Mouse (Mus musculus): ENCODE measurements around the gene Gm42420.

Gm42420 gene

DNA sequence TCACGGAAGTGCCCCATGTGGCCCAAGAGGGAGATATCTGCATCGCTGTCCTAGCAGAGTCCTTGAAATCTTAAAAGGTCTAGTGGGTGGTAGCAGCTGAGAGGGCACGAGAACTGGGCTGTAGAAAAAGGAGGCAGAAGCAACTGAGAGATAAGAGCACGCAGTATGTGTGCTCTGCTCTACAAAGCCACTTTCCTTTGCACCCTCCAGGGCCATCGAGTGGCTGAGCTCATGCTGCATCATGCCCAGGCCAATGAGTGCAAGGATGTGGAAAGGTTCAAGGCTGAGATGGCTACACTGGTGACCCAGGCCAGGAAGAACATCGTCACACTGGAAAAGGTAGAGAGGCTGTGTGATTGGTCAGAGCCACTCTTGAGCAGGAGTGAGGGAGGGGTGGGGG is at the start of gene Gm42420:
Gene Gm42420, plus strand, starts transcription at position 237 of the 400 bp plus-strand sequence.
- DNase-seq (ENCODE audit: low spot score in 2 of 2) = no peak

DNA sequence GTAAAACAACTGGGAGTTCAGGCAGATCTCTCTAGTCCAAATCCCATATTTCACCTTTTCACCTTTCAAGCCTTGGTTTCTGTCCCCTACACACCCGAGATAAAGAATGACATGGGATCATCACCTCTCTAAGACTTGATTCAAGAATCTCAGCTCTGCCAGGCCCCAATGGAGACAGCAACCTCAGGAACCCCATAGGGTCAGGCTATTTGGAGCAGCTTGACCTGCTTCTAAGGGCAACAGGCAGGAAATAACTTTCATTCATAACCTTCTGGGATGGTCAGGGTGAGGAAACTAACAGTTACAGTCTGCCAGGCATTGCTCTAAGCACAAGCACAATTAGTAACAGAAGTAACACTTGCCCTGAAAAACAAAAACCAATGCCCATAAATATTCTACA is 48.9 kb upstream of the Gm42420 start:
- DNase-seq (ENCODE audit: low spot score in 2 of 2) = no peak

DNA sequence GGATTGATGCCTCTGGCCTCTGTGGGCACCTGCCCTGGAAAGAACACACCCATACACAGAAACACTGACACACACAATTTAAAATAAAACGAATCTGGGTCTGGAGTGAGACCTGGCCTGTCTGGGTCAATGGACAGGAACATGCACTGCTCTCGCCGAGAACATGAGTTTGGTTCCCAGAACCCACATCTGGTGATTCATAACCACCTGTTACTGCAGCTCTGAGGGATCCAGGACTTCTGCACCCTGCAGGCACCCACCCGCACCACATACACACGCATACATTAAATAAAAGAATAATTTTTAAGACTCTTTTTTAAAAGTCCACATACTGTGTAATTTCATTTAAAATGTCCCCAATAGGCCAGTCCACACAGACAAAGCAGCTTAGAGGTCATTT is 48.3 kb upstream of the Gm42420 start:
- no peak for DNase-seq (ENCODE audit: low spot score in 2 of 2)

DNA sequence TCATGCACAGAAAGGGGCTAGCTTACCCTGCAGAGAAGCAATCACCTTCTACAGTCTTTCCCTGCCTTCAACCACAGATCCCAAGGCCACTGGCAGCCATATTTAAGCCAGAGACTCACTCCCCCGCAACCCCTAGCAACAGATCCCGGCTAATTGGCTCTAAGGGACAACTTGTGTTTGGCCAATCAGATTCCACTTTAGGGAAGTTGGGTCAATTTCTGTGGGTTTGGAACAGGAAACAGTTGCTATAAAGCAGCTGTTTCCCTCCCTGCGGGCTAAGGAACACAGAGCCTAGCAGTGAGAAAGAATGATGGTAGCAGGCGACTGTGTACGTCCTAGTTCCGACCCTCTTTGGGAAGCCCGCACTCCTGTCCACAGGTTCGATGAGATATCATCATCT is 47.3 kb upstream of the Gm42420 start:
- no peak for DNase-seq (ENCODE audit: low spot score in 2 of 2)

DNA sequence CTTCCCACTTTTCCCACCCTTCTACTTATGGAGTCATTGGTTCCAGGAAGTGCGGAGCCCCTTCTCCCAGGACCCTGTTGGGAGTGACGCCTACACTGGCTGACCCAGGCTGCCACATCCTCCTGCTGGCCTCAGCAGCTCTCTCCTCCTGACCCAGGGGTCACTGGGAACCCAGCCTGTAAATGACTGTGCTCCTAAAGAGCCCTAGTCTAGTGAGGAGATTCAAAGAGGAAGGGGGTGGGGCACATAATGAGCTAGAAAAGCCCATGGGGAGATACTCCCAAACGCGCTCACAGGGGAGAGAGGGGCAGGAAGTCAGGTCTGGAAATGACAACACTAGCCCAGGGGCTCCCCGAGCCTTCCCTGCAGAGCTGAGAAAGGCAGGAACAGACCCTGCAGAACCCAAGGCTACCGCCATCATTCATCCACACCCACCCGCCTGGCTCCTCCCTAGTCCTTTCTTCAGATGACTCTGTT is 45.8 kb upstream of the Gm42420 start:
- DNase-seq (ENCODE audit: low spot score in 2 of 2) = no peak

DNA sequence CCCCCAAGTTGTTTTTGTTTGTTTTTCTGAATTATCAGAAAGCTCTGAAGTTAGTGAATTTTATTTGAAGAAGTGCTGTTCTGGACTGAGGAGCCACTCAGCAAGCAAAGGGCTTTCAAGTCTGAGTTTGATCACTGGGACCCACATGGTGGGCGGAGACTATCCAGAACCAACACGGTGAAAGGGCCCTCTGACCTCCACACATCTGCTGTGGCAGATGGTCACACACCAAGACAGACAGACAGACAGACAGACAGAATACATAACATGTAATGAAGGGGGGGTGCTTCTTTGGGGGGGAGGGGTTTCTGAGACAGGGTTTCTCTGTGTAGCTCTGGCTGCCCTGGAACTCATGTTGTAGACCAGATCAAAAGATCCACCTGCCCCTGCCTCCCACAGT is 45.0 kb upstream of the Gm42420 start:
- DNase-seq (ENCODE audit: low spot score in 2 of 2) = no peak

DNA sequence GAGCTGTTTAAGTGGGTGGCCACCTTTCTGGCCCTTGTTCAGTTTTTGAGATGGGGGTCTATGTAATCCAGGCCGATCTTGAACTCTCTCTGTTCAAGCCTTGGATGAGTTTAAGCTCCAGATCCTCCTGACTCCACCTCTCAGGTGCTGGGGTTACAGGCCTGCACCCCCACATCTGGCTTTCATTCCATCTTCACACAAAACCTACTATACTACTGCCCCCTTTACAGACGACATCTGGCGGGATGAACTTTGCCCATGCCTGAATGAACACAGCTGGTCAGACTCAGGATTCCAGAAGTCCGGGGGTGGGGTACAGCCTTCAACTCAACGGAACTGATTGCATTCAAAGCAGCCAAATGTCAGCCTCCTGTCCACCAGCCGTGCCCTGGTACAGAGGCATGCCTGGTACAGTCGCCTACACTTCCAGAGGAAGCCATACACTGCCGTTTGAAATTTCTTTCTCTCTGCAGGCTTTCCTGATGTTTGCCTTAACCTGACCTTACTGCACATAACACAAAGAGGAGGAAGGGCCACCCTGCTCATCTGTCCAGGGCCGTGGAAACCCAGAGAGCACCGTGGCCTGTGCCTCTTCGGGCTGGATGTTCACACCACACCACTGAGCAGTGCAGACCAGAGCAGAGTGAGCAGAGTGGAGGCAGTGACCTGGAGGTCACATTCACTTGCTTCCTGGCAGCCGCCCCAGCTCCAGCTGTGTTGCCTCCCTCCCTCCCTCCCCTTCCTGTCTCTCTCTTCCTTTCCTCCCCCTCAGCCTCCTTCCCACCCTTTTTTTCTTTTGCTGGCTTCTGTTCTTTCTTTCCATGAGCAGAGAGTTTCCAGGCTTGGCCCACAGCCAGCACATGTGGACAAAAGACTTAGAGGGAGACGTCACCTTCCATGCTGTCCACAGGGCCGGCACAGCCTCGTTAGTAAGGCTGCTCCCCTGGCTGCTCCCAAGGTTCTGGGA is 42.6 kb upstream of the Gm42420 start:
- no peak for DNase-seq (ENCODE audit: low spot score in 2 of 2)

DNA sequence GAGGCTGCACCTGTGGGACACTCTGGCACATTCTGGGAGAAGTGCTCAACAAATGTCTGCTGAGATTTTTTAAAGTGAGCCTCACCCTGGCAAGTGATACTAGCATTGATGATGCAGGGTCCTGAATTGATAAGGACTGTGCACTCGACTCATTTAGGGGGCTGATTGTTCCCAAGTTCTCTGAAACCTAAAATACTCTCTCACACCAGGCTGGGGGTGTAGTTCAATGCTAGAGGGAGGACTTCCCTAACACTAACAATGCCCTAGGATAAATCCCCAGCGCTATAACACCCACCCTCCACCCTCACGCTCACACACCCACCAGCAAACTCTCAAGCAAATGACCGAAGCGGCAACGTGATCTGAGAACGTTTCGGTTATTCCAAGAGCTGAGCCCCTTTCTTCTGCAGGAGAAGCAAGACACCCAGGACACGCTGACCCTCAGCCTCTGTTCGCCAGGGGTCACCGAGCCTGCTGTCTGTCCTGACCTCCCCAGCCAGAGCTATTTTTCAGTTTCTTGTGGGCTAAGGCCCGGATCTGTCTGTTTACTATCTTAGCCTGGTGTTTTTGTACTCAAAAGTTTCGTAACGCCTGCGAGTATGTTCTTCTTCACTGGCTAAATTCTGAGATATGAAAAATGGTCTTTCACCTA is 41.7 kb upstream of the Gm42420 start:
- DNase-seq (ENCODE audit: low spot score in 2 of 2) = no peak

DNA sequence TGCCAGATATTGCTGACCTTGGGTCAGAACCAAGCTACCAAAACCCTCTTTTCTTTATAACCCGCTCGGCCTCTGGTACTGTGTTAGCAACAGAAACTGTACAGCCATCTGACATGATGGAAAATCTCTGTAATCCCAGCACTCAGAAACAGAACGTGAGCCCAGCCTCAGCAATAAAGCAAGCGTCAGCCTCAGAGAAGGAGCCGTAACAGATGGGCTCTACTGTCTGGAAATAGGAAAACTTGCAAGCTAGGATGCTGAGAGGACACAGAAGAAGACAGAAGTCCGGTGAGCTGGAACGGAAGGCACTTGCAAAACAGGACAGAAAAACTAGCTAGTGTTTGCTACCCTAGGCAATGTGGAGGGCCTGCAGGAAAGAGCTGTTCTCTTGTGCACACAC is 40.1 kb upstream of the Gm42420 start:
- no peak for DNase-seq (ENCODE audit: low spot score in 2 of 2)

DNA sequence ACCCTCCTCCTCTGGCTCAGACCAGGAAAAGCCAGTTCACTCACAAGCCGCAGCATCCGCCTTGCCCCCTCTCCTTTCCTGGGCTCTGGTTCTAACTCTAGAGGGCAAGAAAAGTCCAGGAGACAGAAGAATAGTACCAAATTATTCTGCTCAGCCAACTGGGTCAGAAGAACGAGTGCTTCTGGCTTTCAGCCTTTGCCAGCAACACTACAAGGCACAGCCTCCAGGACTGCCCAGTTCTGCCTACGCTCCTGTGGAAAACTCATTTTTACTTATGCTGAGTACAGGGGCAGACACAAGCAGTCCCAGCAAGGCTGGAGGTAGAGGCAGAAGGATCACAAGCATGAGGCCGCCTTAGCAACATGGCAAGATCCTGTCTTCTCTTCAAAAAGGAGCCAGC is 37.5 kb upstream of the Gm42420 start:
- no peak for DNase-seq (ENCODE audit: low spot score in 2 of 2)

DNA sequence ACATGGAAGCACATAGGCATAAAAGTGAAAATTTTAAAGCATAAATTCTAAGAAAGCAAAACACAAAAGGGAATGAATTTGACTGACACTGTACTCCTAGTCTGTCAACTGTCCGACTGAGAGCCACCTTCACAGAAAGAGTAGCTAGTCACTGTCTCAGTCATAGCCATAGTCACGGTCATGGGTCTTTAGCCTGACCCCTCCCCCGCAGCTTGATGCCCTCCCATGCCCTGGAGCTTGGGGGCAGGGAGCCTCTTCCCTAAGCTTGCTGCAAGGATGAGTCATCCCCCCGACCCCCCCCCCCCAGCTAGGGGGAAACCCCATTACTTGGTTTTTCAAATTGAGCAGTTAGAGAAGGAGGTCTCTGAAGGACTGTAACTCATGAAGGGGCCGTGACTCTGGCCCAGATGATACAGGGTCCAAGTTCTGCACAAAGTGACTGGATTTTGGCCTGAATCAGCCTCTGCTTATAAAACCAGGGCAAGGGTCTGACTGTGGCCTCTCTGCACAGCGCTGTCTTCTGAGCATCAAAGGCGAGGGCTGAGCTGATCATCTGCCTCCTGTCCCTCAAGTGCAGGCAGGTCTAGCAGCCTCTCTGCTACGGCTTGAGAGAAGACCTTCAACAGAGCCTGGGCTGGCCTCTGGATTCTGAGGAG is 33.4 kb upstream of the Gm42420 start:
- DNase-seq (ENCODE audit: low spot score in 2 of 2) = no peak

DNA sequence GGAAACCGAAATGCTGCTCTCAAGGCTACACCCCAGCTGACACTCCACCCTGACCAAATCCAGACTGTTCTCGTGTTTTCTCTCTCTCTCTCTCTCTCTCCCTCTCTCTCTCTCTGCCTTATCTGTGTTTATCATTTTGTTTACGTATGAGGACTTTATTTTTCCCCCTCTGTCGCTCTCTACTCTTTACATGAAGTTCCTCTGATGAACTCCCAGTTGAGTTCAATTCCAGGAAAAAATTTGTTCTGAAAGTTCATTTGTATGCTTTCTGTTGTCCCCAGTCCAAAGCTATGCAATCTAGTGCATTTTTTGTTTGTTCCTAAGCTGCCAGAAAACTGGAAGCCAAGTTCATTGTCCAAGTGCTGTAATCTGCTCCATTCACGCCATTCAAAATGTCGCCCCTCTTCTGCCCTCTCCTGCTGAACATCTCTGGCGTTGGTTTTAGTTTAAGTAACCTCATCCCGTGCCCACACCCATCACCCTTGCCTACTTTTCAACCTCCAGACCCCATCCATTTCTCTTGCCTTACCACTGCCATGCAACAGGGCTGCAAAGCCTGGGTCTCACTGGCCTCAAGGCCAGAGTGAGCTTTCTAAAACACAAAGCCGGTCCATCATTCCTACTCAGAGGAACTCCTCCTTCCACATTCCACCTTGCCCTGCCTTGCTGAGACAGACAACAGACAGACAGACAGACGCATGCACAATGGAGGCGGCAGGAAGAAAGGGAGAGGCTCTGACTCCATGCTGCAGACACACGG is 30.5 kb upstream of the Gm42420 start:
- DNase-seq (ENCODE audit: low spot score in 2 of 2) = no peak

DNA sequence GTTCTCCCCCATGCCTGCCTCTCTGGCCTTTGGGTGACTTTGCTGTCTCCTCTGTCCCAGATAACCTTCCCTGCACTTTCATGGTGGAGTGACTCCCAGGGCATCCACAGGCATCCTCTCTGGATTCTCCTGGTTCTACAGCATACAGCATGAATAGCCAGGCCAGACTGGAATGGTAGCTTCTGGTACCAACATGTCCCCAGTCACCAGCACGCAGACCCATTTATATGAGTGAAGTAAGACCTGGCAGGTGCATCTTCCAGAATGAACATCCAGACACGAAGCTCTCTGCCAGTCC is 30.0 kb upstream of the Gm42420 start:
- DNase-seq (ENCODE audit: low spot score in 2 of 2) = no peak

DNA sequence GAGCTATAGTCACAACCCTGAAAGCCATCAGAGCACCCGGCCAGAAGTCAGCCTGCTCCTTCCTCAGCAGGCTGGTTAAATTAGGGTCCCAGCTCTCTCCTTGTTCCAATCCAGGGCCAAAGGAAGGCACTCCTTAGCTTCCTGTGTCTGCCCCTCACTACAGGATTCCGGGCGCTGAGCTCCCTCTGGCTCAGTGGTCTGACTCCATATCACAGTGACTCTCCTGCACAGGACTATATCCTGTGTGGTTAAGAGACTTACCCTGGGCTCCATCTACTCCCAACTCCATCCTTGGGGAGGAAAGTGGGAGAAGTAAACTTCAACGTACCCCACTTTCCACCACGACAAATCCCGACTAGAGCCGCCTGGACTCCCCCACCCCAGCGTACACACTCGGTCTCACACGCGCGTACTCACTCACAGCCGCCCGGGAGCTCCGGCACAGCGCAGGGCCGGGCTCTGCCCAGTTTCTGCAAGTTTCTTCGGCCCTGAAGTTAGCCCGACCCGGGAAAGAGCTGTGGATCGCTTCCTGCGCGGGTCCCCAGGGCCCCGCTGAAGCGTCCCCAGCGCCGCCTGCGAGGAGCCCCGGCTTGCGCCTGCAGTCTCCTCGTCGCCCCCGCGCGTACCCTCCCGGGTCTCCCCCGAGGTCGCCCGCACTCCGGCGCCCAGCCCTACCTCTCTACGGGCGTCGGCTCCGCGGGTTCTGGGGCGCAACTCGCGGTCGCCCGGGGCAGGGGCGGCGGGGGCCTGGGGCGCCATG is 28.5 kb upstream of the Gm42420 start:
- DNase-seq (ENCODE audit: low spot score in 2 of 2) = no peak

DNA sequence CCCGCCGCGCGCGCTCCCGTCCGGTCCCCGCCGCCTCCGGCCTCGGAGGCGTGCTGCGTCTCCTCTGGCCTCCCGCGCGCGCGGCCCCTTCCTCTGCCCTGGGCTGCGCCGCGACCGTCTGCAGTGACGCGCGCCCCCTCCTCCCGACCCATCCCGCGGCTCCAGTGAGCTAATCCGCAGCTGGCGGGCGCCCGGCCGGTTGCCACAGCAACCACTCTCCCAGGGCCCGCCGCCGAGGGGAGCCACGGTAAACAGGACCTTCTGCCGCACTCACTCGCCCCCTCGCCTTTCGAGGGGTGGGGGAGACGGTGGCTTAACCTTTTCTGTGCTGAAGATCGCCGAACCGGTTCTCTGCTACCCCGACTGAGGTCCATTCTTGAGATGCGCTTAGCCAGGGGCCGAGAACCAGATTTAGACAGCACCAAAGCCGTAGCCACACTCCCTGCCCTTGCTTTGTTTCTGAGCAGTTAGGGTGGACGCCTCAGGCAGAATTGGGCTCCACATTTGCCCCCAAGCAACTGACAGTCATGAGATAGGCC is 27.8 kb upstream of the Gm42420 start, which contains the start of gene Dennd2a:
Gene Dennd2a, minus strand, starts transcription at position 145 of the 539 bp plus-strand sequence.
- peak; percentile 77 to 83 for DNase-seq (ENCODE audit: low spot score in 2 of 2)

DNA sequence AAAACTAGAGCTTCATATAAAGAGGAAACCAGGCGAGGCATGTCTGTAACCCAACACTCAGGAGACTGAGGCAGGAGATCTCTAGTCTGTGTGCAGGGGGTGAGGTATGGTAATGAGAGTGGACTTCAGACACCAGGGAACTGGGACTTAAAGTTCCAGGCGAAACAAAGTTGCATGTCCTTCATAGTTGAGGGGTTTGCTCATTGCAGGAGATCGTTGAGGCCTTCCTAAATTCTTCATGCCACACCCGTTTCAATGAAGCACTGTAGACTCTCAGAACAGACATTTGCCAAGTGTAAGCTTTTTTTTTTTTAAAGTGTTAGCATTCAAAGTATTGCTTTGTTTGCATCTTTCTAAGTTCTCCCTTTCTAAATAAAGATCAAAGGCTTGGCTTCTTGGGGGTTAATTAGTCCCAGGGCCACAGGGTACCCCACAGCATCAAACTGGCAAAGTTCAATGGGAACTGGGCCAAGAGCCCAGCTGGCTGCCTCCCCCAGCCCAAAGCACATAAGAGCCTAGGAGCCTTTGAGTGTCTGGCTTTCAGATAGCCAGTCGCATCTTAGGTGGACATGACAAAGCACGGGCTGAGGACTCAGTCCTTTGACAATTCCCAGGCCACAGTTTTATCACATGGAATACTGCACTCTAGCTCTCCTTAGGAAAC is 26.1 kb upstream of the Gm42420 start:
- DNase-seq (ENCODE audit: low spot score in 2 of 2) = no peak

DNA sequence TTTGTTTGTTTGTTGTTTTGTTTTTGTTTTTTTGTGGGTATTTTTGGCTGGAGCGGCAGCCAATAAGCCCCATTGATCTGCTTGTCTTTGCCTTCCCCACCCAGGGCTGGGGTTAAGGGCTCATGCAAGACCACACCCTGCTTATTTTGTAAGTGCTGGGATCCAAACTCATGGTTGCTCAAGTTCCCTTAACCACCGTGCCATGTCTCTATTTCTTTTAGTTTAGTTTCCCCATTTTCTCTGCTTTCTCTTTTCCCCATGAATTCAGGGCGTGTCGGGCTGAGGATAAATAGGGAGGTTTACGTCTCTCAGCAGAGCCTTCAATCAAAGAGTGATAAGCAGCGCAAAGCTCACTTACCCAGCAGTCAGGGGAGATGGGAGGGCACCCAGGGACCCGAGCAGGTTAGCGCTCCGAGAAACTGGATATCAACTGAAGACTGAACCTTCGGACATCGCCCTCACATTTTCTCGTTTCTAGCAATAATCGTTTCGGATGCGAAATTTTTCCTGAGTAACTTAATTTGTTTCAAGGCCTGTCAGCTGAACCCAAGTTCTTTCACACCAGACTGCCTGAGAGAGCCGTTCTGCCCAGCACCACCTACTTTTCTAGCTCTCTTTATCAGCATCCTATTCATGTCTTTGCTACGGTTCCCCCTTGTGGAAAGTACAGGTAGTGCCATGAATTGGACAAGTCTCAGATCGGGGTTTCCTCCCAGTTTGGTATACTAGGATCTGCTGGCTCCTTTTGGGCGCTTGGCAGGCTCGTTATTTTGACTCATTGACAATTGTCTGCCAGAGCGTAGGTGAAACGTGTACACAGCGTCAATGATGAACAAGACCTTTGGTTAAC is 23.2 kb upstream of the Gm42420 start:
- DNase-seq (ENCODE audit: low spot score in 2 of 2) = peak; percentile 78 to 83

DNA sequence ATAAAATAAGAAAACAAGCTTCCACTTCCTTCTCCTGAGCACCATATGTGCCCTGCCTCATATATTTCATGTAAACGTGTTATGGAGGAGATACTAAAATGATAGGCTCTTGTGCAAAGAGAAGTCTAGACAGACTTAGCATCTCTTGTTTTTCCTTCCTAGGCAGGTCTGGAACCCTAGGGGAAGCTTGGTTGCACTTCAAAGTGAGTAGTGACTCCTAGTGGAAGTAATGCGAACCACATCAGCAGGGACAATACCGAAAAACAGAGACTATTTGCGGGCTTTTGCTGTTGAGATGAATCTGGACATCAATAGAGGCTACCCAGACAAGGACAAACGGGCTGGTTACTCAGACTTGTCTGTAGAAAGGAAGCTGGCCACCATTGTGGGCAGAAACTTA is 18.0 kb upstream of the Gm42420 start:
- DNase-seq (ENCODE audit: low spot score in 2 of 2) = no peak

DNA sequence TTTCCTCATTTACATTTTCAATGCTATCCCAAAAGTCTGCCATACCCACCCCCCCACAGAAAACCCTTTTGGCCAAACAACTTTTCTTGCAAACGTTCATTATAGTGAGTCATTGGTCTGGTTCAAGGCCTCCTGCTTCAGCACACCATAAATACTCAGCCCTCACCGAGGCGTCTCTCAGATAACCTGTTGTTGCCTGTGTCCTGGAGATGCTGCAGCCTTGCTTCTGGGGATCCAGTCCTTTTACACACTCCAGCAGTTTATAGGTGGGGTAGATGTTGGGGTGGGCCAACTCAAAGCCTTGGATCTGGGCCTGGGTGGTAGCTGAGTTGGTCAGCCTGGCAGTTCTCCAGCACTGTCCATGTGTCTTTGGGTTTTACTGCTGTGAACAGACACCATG is 15.1 kb upstream of the Gm42420 start:
- DNase-seq (ENCODE audit: low spot score in 2 of 2) = no peak
